In genomic region chr1:58691718-58692117, GRCm38 (mm10) we compare ENCODE assay signal across 27 mouse cellular contexts. TPM values are rescaled to one million over a fixed set of nuclear protein-coding genes. Genes with fewer than 3 reads are reported as not detected.
"Had no signal": no experiment of that assay in that cellular context is flagged by ENCODE, and none has a peak within 500 bp of the region (broad histone marks: within the 10 kb centered on the region; RNA-seq: fewer than 3 reads in every experiment).

No protein-coding gene starts in this region.

RNA-seq across cellular contexts. Expression of gene Als2cr12, which starts 4.1 kb away (rescaled TPM):
- total RNA-seq: common myeloid progenitor, adult 5-6 weeks; forebrain, postnatal 0 days; gastrocnemius, adult 18-20 months; gastrocnemius, adult 2 months; gastrocnemius, adult 8-10 months; gastrocnemius, postnatal 10 days; gastrocnemius, postnatal 14 days; gastrocnemius, postnatal 25 days; gastrocnemius, postnatal 36 days; granulocyte monocyte progenitor cell, adult 5-6 weeks; heart, adult 18-20 months; heart, adult 2 months; heart, adult 8-10 months had no signal
- polyA plus RNA-seq: cortical plate, adult 2 months; embryonic facial prominence, embryonic 10.5 days; embryonic facial prominence, embryonic 11.5 days; embryonic facial prominence, embryonic 12.5 days; embryonic facial prominence, embryonic 13.5 days; erythroblast, embryonic 14.5 days; forebrain, embryonic 10.5 days; forebrain, embryonic 11.5 days; forebrain, embryonic 12.5 days; forebrain, embryonic 13.5 days; forebrain, embryonic 14.5 days; forebrain, embryonic 15.5 days; forebrain, embryonic 16.5 days; frontal cortex, adult 2 months had no signal
